Mouse (Mus musculus) myocyte (in vitro differentiated cells): ENCODE results near the gene Eaf1.

Experiments used
- MAX ChIP-seq: IDR thresholded peaks from one replicate; pipeline ENCODE4 v1.6.1; 2011; ENCODE audit warnings: low read depth, mild to moderate bottlenecking, control low read depth
- MYOD1 ChIP-seq, 3 experiments: IDR thresholded peaks; one replicate each; pipeline ENCODE4 v1.6.1; 2011; ENCODE audit warnings: control low read depth in 2 of 3, low read depth in 2 of 3, mild to moderate bottlenecking in 2 of 3, moderate library complexity in 1 of 3; ENCODE audit not compliant: insufficient read length in 2 of 3, control insufficient read depth in 1 of 3
- USF1 ChIP-seq: IDR thresholded peaks from one replicate; pipeline ENCODE4 v1.6.1; 2011; ENCODE audit warnings: low read depth, mild to moderate bottlenecking, control low read depth, moderate library complexity

GRCm38 (mm10) chr14:31503406-31503805 lies 9.2 kb downstream of the Eaf1 start:
- TF ChIP-seq USF1 (no peak), MAX (no peak), MYOD1 (IDR thresholded peaks at IDR 0.05; ENCODE audit: control insufficient read depth in 1 of 3, insufficient read length in 2 of 3, low read depth in 2 of 3) (peak in 1 of 3 experiments; percentile 43)
